Mouse (Mus musculus) E14TG2a.4 (cell line): ENCODE results near the gene Stx12.

Experiments
- H3K27me3 ChIP-seq: 2 replicates; pipeline ENCODE4 v1.6.1; 2014; ENCODE audit warnings: low read length, control low read depth; ENCODE audit not compliant: insufficient read depth
- H3K36me3 ChIP-seq: 2 replicates; pipeline ENCODE4 v1.6.1; 2014; ENCODE audit warnings: low read length, control low read depth; ENCODE audit not compliant: insufficient read depth
- H3K4me1 ChIP-seq: replicated peaks from 2 replicates; pipeline ENCODE4 v1.6.1; 2014; ENCODE audit warnings: low read depth, low read length, control low read depth
- H3K4me3 ChIP-seq: replicated peaks from 2 replicates; pipeline ENCODE4 v1.5.1; 2014; ENCODE audit warnings: mild to moderate bottlenecking, low read length
- H3K9me3 ChIP-seq: 2 replicates; pipeline ENCODE4 v1.6.1; 2014; ENCODE audit warnings: low read length, control low read depth
- CTCF ChIP-seq: conservative IDR thresholded peaks from 2 replicates; pipeline ENCODE4 v1.5.1; 2014; ENCODE audit warnings: low read length
- NANOG ChIP-seq: IDR thresholded peaks from 2 replicates; pipeline ENCODE4 v1.6.1; 2014; ENCODE audit warnings: borderline replicate concordance, low read length, mixed read lengths
- POU5F1 ChIP-seq: IDR thresholded peaks from 2 replicates; pipeline ENCODE4 v1.6.1; 2014; ENCODE audit warnings: low read length, borderline replicate concordance

The Stx12 gene

DNA sequence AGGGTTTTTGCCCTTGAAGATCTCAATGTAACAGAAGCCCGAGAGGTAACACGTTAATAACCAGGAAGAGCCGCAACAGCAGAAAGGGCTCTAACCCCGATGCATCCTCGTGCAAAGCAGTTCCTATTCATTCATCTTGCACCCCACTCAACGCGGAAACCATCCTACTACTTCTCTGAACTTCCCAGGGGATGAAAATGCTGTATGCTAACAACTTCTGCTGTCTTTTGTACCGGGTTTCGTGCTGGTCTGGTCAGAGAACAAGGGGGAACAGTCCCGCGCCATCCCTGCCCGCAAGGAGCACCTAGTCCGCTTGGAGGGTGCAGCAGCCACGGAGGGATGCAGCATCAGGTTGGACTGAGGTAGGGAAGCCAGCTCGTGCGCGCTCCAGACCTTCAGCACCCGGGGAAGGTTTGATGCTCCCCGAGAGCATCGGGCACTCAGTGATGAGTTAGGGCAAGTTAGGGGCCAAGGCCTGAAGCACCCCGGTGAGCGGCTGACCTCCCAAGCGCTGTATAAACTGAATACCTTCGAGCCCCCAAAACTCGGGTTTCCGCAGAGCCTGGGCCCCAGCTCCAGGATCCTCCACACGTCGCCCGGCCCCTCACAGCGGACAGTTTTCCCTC, 41.9 kb downstream of the Stx12 start:
- peaks cover 8% of the 10 kb centered on the region for H3K9me3 ChIP-seq
- H3K4me3 ChIP-seq, result peak overlapping the region; percentile 94
- no peak for TF ChIP-seq NANOG
- no peak for TF ChIP-seq POU5F1
- no peak for TF ChIP-seq CTCF
- H3K27me3 ChIP-seq, result no peaks in the 10 kb centered on the region
- peaks cover 40% of the 10 kb centered on the region for H3K36me3 ChIP-seq
- H3K4me1 ChIP-seq, result peaks cover 28% of the 10 kb centered on the region

DNA sequence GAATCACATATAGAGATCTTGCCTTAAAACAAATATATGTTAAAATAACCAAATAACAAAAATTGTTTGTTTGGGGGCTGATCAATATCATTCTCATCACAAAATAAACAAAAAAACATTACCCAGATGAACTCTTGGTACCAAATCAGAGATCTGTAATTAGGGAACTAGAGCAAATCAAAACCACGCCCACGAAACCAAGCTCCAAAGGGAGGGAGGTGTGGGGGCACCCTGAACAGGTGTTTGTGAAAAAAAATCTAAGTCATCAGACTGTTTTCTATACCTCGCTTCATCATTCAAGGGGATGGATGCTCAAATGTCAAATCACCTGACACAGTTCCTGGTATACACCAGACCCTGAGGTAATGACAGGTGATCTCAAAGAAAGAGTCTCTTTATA, 42.8 kb downstream of the Stx12 start:
- Histone ChIP-seq H3K4me1 (peaks cover 30% of the 10 kb centered on the region), H3K9me3 (peaks cover 8% of the 10 kb centered on the region)
- TF ChIP-seq POU5F1, result no peak
- TF ChIP-seq CTCF, result no peak
- TF ChIP-seq NANOG, result no peak

DNA sequence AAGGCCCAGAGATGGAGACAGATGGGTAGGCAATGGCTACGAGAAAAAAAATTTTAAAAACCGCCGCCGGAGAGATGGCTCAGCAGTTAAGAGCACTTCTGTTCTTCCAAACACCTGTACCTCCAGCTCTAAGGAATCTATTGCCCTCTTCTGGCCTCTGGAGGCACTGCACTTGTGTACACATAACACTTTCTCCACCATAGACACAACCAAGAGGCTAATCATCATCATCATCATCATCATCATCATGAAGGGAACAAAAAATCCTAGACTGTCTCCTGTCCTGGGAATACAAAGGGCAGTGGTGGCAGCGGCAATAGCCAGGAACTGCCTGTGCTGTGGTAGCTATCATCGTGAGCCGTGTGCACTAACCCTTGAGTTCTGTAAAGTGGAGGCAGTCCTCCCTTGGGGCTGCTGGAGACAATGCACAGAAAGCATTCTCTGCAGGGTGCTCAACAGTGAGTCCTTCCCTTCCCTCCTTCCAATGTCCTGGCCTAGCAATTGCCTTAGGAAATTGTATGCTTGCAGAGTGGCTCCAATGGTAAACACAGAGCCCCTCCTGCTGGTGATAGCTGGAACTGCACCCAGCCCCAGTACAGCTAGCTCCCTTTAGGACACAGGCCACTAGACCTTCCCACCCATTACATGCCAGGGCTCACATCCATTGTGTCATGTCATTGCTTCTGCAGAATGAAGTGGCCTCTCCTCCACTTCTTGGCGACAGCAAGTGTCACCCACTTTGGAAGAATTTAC, 60.5 kb downstream of the Stx12 start:
- Histone ChIP-seq H3K9me3 (no peaks in the 10 kb centered on the region), H3K4me1 (peaks cover 20% of the 10 kb centered on the region)
- TF ChIP-seq POU5F1, result no peak
- TF ChIP-seq CTCF, result peak; percentile 100

More for the DNA sequence above, 42.8 kb downstream of the Stx12 start:
- H3K36me3 ChIP-seq, result peaks cover 49% of the 10 kb centered on the region
- H3K4me3 ChIP-seq, result peak overlapping the region; percentile 94
- H3K27me3 ChIP-seq, result no peaks in the 10 kb centered on the region

DNA sequence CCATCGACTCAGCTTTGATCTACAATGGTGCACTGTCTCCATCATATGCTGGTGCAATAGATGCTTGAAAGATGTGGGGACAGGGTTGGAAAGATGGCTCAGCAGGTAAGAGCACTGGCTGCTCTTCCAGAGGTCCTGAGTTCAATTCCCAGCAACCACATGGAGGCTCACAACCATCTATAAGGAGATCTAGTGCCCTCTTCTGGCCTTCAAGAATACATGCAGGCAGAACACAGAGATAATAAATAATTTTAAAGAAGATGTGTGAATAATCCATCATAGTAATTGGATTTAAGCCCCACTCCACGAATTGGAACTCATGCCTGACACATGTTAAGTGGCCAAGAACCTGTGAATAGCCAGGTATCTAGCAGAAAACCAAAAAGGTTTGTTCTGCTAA, 65.9 kb downstream of the Stx12 start:
- H3K4me1 ChIP-seq, result peaks cover 14% of the 10 kb centered on the region; the same call in 1 of the 2 replicates
- H3K4me3 ChIP-seq, result no peak overlapping the region
- no peaks in the 10 kb centered on the region for H3K36me3 ChIP-seq
- TF ChIP-seq POU5F1 (no peak), NANOG (no peak), CTCF (peak; percentile 29)
- no peaks in the 10 kb centered on the region for H3K9me3 ChIP-seq
- no peaks in the 10 kb centered on the region for H3K27me3 ChIP-seq

More for the DNA sequence above, 60.5 kb downstream of the Stx12 start:
- Histone ChIP-seq H3K27me3 (no peaks in the 10 kb centered on the region), H3K36me3 (peaks cover 45% of the 10 kb centered on the region), H3K4me3 (no peak overlapping the region)

DNA sequence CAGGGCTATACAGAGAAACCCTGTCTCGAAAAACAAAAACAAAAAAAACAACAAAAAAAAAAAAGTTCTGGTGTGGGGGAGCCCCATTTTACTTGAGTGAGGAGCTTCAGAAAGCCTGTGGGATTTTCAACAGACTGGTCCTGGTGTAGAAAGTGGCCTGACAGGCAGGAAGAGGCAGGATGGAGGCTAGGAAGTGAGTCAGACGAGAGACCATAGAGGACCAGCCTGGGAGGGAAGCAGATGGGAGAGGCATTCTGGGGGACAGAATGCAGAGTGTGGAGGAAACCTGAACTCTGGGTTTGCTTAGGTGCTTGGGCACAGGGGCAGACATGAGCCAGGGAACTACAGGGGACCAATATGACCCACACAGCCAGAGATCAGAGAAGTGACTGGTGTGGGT, 67.5 kb downstream of the Stx12 start:
- H3K36me3 ChIP-seq, result no peaks in the 10 kb centered on the region
- no peak overlapping the region for H3K4me3 ChIP-seq
- TF ChIP-seq NANOG (no peak), POU5F1 (no peak), CTCF (no peak)
- no peaks in the 10 kb centered on the region for H3K9me3 ChIP-seq
- no peaks in the 10 kb centered on the region for H3K27me3 ChIP-seq
- peaks cover 10% of the 10 kb centered on the region; the same call in 1 of the 2 replicates for H3K4me1 ChIP-seq

DNA sequence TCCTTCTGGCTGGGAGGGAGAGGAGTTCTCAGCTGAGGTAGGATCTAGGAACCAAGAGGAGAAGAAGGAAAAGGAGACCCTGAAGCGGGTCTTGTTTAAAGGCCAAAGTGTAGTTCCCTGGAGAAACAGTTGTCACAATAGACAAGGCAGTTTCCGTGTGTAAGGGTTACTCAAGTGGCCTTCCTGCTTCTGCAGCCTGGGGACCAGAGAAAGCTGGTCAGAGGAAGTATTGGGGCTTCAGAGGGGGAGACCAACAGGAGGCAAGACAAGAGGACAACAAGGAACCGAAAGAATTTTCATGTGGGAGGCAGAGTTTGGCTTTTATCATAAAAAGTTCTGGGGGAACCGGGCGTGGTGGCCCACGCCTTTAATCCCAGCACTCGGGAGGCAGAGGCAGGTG, 67.9 kb downstream of the Stx12 start:
- Histone ChIP-seq H3K4me3 (no peak overlapping the region), H3K9me3 (no peaks in the 10 kb centered on the region), H3K27me3 (no peaks in the 10 kb centered on the region), H3K4me1 (peaks cover 10% of the 10 kb centered on the region; the same call in 1 of the 2 replicates), H3K36me3 (no peaks in the 10 kb centered on the region)
- TF ChIP-seq CTCF, result no peak
- no peak for TF ChIP-seq POU5F1
- TF ChIP-seq NANOG, result no peak

DNA sequence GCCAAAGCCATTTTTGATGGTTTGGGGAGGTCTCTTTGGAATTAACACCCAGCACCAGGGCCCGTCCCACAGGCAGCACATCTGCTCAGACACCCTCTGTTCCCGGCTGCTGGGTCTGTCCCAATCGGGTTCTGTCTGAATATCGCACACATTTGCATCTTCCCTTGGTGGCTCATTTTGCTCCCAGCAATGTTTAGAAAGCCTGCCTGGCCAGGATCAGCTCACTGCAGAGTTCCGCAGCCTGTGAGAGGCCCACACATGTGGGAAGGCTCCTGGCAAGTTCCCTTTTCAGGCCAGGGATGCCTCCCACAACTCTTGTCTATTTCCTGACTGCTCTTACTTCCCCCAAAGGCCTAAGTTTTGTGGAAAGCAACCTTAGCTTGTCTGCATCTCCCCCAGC, 74.7 kb downstream of the Stx12 start:
- no peaks in the 10 kb centered on the region for H3K36me3 ChIP-seq
- H3K9me3 ChIP-seq, result no peaks in the 10 kb centered on the region
- TF ChIP-seq POU5F1 (no peak), CTCF (no peak), NANOG (no peak)
- H3K27me3 ChIP-seq, result no peaks in the 10 kb centered on the region
- peaks cover 18% of the 10 kb centered on the region for H3K4me1 ChIP-seq
- no peak overlapping the region for H3K4me3 ChIP-seq

DNA sequence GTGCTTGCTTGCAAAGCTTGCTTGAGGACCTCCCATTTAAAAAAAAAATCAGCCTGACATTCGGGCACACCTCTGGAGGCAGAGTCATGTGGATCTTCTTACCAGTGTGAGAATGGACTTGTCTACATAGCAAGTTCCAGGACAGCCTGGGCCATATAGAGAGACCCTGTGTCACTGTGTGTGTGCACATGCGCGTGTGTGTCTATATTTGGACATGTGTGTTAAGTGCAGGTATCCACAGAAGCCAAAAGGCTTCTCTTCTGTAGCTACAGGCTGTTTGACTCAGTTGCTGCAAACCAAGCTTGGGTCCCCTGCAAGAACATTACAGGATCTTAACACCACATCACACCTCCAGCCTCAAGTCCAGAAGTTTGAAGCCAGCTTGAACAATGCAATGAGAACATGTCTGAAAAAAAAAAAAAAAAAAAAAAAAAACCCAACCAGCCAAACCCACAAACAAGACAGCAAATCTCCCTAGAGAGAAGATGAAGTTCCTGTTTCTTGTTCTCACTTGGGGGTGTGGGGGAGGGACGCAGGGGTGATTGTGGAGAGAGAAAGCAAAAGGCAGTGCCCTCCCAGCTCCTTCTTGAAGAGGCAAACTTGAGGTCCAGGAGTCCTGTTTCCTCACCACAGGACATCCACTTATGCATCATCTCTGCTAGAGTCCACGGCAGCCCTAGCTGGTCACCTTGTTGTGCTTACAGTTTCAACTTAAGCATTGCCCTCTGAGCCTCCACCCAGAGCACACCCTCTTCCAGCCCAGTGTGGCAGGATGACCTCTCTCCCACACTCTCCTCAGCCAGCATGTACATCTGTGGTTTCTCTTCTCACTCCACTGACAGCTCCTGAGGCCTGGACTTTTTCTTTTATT, 76.3 kb downstream of the Stx12 start:
- Histone ChIP-seq H3K36me3 (no peaks in the 10 kb centered on the region), H3K4me3 (no peak overlapping the region), H3K4me1 (peaks cover 22% of the 10 kb centered on the region), H3K9me3 (no peaks in the 10 kb centered on the region), H3K27me3 (no peaks in the 10 kb centered on the region)
- TF ChIP-seq NANOG (no peak), CTCF (no peak), POU5F1 (no peak)
